Mouse (Mus musculus): ENCODE data around the gene Dhrs1.

DNA sequence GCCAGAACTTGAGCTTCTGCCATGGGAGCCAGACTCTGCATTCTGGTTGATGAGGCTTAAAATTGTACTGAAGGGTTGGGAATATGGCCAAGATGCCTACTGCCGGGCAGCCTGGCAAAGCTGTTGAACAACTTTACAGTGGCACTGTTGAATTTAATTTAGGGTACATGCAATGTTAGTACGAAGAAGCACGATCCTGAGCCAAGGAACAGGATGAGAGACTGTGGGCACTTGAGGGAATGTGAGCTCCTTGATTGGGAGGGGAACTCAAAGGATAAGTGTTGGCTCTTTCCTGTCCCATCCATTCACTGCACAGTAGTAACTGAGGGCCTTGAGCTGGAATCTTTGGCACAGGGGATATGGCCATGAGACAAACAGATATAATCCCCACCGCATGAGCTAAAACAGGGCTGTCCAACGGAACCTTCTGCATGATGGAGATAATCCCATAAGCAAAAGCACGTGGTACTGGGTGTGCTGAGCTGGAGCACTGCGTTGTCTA, 14.9 kb downstream of the Dhrs1 start:
- TF ChIP-seq CTCF (IDR thresholded peaks at IDR 0.05; ENCODE audit: low read depth, low read length) (no peak), POLR2A (IDR thresholded peaks at IDR 0.05; ENCODE audit: extremely low read depth, insufficient read depth, low read length) (no peak)

All from liver, adult 2 months (tissue).